Mouse (Mus musculus) midbrain, embryonic 12.5 days (tissue): ENCODE data around the gene Ciao2b. TPM values are rescaled to one million over a fixed set of nuclear protein-coding genes. Genes with fewer than 3 reads are reported as not detected.
"Not testable (repeated sequence)": the region's sequence is repeated elsewhere in the genome, so short reads cannot be mapped to it uniquely, and the experiment has no call there.

Experiments used
- ATAC-seq: fragments of 200-750 bp; cut with Nextera tagmentation; 2 replicates; pipeline ENCODE4 v1.8.0; 2017; ENCODE audit warnings: low read depth, moderate TSS enrichment, moderate library complexity; ENCODE audit not compliant: low FRiP score
- H3K27ac ChIP-seq: fragments of 300-500 bp; sonication (generic); replicated peaks from 2 replicates; pipeline ENCODE4 v1.5.1; 2016; ENCODE audit warnings: mild to moderate bottlenecking
- H3K27me3 ChIP-seq: fragments of 300-500 bp; sonication (generic); 2 replicates; pipeline ENCODE4 v1.6.1; 2016; ENCODE audit warnings: mild to moderate bottlenecking
- H3K36me3 ChIP-seq: fragments of 300-500 bp; sonication (generic); 2 replicates; pipeline ENCODE4 v1.6.1; 2016
- H3K4me1 ChIP-seq: fragments of 300-500 bp; sonication (generic); 2 replicates; pipeline ENCODE4 v1.6.1; 2016
- H3K4me2 ChIP-seq: fragments of 300-500 bp; sonication (generic); replicated peaks from 2 replicates; pipeline ENCODE4 v1.6.1; 2016; ENCODE audit warnings: mild to moderate bottlenecking, moderate library complexity
- H3K4me3 ChIP-seq: fragments of 300-500 bp; sonication (generic); 2 replicates; pipeline ENCODE4 v1.5.1; 2016; ENCODE audit warnings: mild to moderate bottlenecking
- H3K9ac ChIP-seq: fragments of 300-500 bp; sonication (generic); replicated peaks from 2 replicates; pipeline ENCODE4 v1.6.1; 2016; ENCODE audit warnings: mild to moderate bottlenecking, moderate library complexity
- H3K9me3 ChIP-seq: fragments of 300-500 bp; sonication (generic); 2 replicates; pipeline ENCODE4 v1.6.1; 2016; ENCODE audit warnings: mild to moderate bottlenecking
- WGBS: fragments of 180-500 bp; shearing (Covaris S2); methylation state at CpG from one replicate; pipeline ENCODE4 v1.1.7; 2016; 5-methylcytosine and 5-hydroxymethylcytosine counted together
- polyA plus RNA-seq: library from polyadenylated mRNA; unstranded; fragments of >200 nt; fragmentation: Nextera tagmentation; extraction: Ambion mirVana; gene quantifications from 2 replicates; pipeline ENCODE4 v1.2.1, GENCODE M21; 2016

Gene Ciao2b
- 107 and 108 TPM in 2 replicates for polyA plus RNA-seq

GRCm38 (mm10) chr8:104641426-104642323 lies at the start of gene Ciao2b:
TSS of gene Ciao2b (minus strand) at chr8:104641965.
- Histone ChIP-seq H3K27ac (peak within 1 kb of the TSS; percentile 71), H3K9me3 (no peaks in the 10 kb centered on the region), H3K27me3 (no peaks in the 10 kb centered on the region), H3K36me3 (peaks cover 18% of the 10 kb centered on the region; the same call in 1 of the 2 replicates), H3K9ac (peak within 1 kb of the TSS; percentile 88), H3K4me3 (peak within 1 kb of the TSS; percentile 87), H3K4me1 (peaks cover 19% of the 10 kb centered on the region), H3K4me2 (peak within 1 kb of the TSS; percentile 92)
- peak; percentile 96 for ATAC-seq
- WGBS: under 1% methylated on average over 66 of the region's 66 CpGs

- Histone ChIP-seq H3K4me1 (no peaks in the 10 kb centered on the region), H3K9ac (no peak overlapping the region), H3K27me3 (no peaks in the 10 kb centered on the region), H3K4me3 (no peak overlapping the region), H3K27ac (no peak overlapping the region), H3K4me2 (no peak overlapping the region), H3K9me3 (no peaks in the 10 kb centered on the region), H3K36me3 (no peaks in the 10 kb centered on the region)
- 80% methylated on average over 4 of the region's 4 CpGs for WGBS
- no peak for ATAC-seq
These were observed 46.7 kb upstream of the Ciao2b start for GRCm38 (mm10) chr8:104688433-104688832.

GRCm38 (mm10) chr8:104655614-104656013 lies 13.8 kb upstream of the Ciao2b start:
- no peaks in the 10 kb centered on the region for H3K36me3 ChIP-seq
- H3K9me3 ChIP-seq: no peaks in the 10 kb centered on the region
- peaks cover 4% of the 10 kb centered on the region; the same call in 1 of the 2 replicates for H3K27me3 ChIP-seq
- no peak overlapping the region for H3K4me3 ChIP-seq
- H3K4me1 ChIP-seq: no peaks in the 10 kb centered on the region
- no peak overlapping the region for H3K9ac ChIP-seq
- no peak overlapping the region for H3K27ac ChIP-seq
- no peak for ATAC-seq
- 80% methylated on average over 4 of the region's 4 CpGs for WGBS
- no peak overlapping the region for H3K4me2 ChIP-seq

GRCm38 (mm10) chr8:104654984-104655383 lies 13.2 kb upstream of the Ciao2b start:
- Histone ChIP-seq H3K4me1 (no peaks in the 10 kb centered on the region), H3K9me3 (no peaks in the 10 kb centered on the region), H3K27me3 (peaks cover 4% of the 10 kb centered on the region; the same call in 1 of the 2 replicates), H3K27ac (no peak overlapping the region), H3K4me2 (no peak overlapping the region), H3K4me3 (no peak overlapping the region), H3K36me3 (no peaks in the 10 kb centered on the region), H3K9ac (no peak overlapping the region)
- 4% methylated on average over 3 of the region's 3 CpGs for WGBS
- ATAC-seq: peak; percentile 84

- not testable (repeated sequence) for H3K27me3 ChIP-seq, H3K27ac ChIP-seq, H3K9ac ChIP-seq, H3K4me2 ChIP-seq, ATAC-seq, H3K9me3 ChIP-seq, H3K4me3 ChIP-seq, H3K36me3 ChIP-seq
- whole genome bisulfite sequencing: 80% methylated on average over 3 of the region's 3 CpGs
- H3K4me1 ChIP-seq: peaks cover 19% of the 10 kb centered on the region
These were observed 2.4 kb upstream of the Ciao2b start for GRCm38 (mm10) chr8:104644187-104644586.

GRCm38 (mm10) chr8:104642324-104642654 lies 524 bp upstream of the Ciao2b start:
- Histone ChIP-seq H3K4me1 (peaks cover 19% of the 10 kb centered on the region), H3K27me3 (no peaks in the 10 kb centered on the region), H3K9me3 (no peaks in the 10 kb centered on the region), H3K36me3 (peaks cover 18% of the 10 kb centered on the region; the same call in 1 of the 2 replicates), H3K9ac (peak overlapping the region; percentile 88), H3K4me2 (peak overlapping the region; percentile 92), H3K4me3 (peak overlapping the region; percentile 87), H3K27ac (peak overlapping the region; percentile 71)
- 75% methylated on average over 6 of the region's 6 CpGs for WGBS
- peak; percentile 50; the same call in 1 of the 2 replicates for ATAC-seq

- Histone ChIP-seq H3K4me3 (peak overlapping the region; percentile 87), H3K9me3 (no peaks in the 10 kb centered on the region), H3K9ac (peak overlapping the region; percentile 88), H3K27ac (no peak overlapping the region), H3K27me3 (no peaks in the 10 kb centered on the region), H3K36me3 (peaks cover 18% of the 10 kb centered on the region; the same call in 1 of the 2 replicates), H3K4me1 (peaks cover 19% of the 10 kb centered on the region), H3K4me2 (peak overlapping the region; percentile 92)
- 15% methylated on average over 25 of the region's 25 CpGs for WGBS
- no peak for ATAC-seq
These were observed 864 bp downstream of the Ciao2b start for GRCm38 (mm10) chr8:104640831-104641370.

- Histone ChIP-seq H3K4me1 (peaks cover 19% of the 10 kb centered on the region), H3K27me3 (no peaks in the 10 kb centered on the region), H3K4me2 (peak overlapping the region; percentile 92), H3K9ac (peak overlapping the region; percentile 88; the same call in 1 of the 2 replicates), H3K36me3 (peaks cover 18% of the 10 kb centered on the region; the same call in 1 of the 2 replicates), H3K9me3 (no peaks in the 10 kb centered on the region), H3K27ac (no peak overlapping the region), H3K4me3 (peak overlapping the region; percentile 87)
- 88% methylated on average over 7 of the region's 7 CpGs for WGBS
- ATAC-seq: no peak
These were observed 1.5 kb downstream of the Ciao2b start for GRCm38 (mm10) chr8:104640241-104640640.

- no peak overlapping the region for H3K4me3 ChIP-seq
- H3K4me2 ChIP-seq: no peak overlapping the region
- 90% methylated on average over 6 of the region's 6 CpGs for WGBS
- H3K4me1 ChIP-seq: peaks cover 19% of the 10 kb centered on the region
- ATAC-seq: no peak
- H3K9ac ChIP-seq: no peak overlapping the region
- no peaks in the 10 kb centered on the region for H3K27me3 ChIP-seq
- no peak overlapping the region for H3K27ac ChIP-seq
- no peaks in the 10 kb centered on the region for H3K9me3 ChIP-seq
- peaks cover 23% of the 10 kb centered on the region; the same call in 1 of the 2 replicates for H3K36me3 ChIP-seq
These were observed 3.8 kb downstream of the Ciao2b start for GRCm38 (mm10) chr8:104638010-104638409.

- Histone ChIP-seq H3K27ac (no peak overlapping the region), H3K9ac (no peak overlapping the region), H3K9me3 (no peaks in the 10 kb centered on the region), H3K4me2 (no peak overlapping the region), H3K27me3 (peaks cover 18% of the 10 kb centered on the region), H3K36me3 (peaks cover 23% of the 10 kb centered on the region; the same call in 1 of the 2 replicates), H3K4me1 (peaks cover 10% of the 10 kb centered on the region), H3K4me3 (no peak overlapping the region)
- 92% methylated on average over 3 of the region's 3 CpGs for WGBS
- no peak for ATAC-seq
These were observed 6.6 kb downstream of the Ciao2b start for GRCm38 (mm10) chr8:104635004-104635710.

GRCm38 (mm10) chr8:104633156-104633744 lies 8.5 kb downstream of the Ciao2b start:
- Histone ChIP-seq H3K27ac (no peak overlapping the region), H3K4me1 (peaks cover 8% of the 10 kb centered on the region), H3K27me3 (peaks cover 34% of the 10 kb centered on the region), H3K36me3 (peaks cover 7% of the 10 kb centered on the region; the same call in 1 of the 2 replicates), H3K4me2 (no peak overlapping the region), H3K9me3 (no peaks in the 10 kb centered on the region), H3K9ac (no peak overlapping the region), H3K4me3 (no peak overlapping the region)
- ATAC-seq: no peak
- 72% methylated on average over 9 of the region's 9 CpGs for WGBS
